Mouse (Mus musculus): ENCODE measurements at regions not wholly inside any gene's neighbourhood (a gene's known extent, or its start where the extent isn't known, plus 50 kb on each side); places are given as distances from the start of the nearest gene placed in this dataset.

DNA sequence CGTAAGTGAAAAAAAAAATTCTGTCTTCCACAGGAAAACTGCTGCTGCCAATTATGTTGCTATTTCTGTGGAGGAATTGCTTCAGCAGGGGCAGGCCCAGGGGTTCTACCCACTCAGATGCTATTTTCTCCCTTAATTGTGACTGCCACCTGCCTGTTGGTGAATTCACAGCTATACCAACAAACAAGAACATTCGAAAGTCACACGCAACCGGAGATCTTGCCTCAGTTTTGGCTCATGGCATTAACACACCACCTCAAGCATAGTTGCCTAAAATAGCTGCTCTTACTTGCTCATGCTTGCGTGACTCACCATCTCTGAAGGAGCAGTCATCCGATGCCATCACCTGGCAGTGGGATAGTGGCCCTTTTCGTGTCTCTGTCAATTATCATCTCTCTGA lies 498.3 kb downstream of the Epm2a start:
- no peak overlapping the region for H3K27ac ChIP-seq (replicated peaks)
- no peak overlapping the region for H3K9ac ChIP-seq
- no peaks in the 10 kb centered on the region for H3K9me3 ChIP-seq
- no peak overlapping the region for H3K4me3 ChIP-seq
- no peak overlapping the region for H3K4me2 ChIP-seq
- 91% methylated on average over 7 of the region's 7 CpGs for WGBS
- no peaks in the 10 kb centered on the region for H3K4me1 ChIP-seq (replicated peaks)
- no peaks in the 10 kb centered on the region for H3K27me3 ChIP-seq
- H3K36me3 ChIP-seq = no peaks in the 10 kb centered on the region
- ATAC-seq (ENCODE audit: low read depth) = no peak

- no peak overlapping the region for H3K27ac ChIP-seq (replicated peaks)
- no peak overlapping the region for H3K4me2 ChIP-seq
- no peaks in the 10 kb centered on the region for H3K27me3 ChIP-seq
- WGBS = 45% methylated on average over 1 of the region's 1 CpGs
- no peaks in the 10 kb centered on the region for H3K9me3 ChIP-seq
- H3K4me3 ChIP-seq = no peak overlapping the region
- H3K4me1 ChIP-seq (replicated peaks) = no peaks in the 10 kb centered on the region
- H3K36me3 ChIP-seq = no peaks in the 10 kb centered on the region
- ATAC-seq (ENCODE audit: low read depth) = no peak
- no peak overlapping the region for H3K9ac ChIP-seq
These were observed 502.9 kb downstream of the Epm2a start for GRCm38 (mm10) chr10:11846141-11846540.

DNA sequence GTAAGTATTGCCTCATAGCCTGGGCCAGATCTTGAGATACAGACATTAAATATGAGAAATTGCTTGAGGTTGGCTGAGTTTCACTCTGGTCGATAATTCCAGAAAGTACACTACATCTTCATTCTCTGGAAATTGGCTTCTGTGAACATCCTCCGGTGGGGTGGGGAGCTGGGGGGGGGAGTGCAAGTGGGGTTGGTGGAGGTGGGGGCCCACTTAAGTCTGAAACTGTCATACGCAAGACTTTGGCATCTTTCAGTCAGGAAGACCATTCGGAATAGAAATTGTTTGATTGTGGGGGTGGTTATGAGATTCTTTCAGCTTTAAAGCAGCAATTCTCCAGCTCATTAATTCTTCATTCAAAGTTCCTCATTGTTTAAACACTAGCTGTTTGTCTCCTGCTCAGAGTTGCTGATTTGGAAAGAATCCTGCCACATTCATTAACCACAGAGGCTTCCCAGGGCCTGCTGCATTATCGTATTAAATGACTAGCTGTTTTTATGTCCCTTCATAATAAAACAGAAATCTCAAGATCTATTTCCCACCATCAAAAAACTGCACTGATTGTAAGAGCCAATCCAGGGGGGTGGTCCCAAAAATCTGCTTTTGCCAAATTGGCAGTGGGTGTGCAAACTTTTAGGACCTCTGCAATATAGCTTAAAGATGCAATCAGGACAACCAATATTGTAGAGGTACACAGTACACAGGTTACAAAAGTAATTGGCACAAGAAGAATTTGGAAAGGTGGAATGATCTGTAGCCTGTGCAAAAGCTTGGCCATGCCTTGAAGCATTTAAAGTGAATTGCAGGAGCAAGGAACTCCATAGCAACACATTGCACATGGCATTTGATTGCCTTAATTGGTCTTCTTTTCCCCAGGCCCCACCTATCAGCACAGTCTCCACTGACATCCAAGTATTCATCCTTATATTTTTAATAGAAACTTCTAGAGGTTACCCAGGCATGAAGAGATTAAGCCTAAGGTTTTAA lies 532.2 kb downstream of the Epm2a start:
- no peaks in the 10 kb centered on the region for H3K36me3 ChIP-seq
- no peak overlapping the region for H3K9ac ChIP-seq
- WGBS = 42% methylated on average over 5 of the region's 5 CpGs
- peak; percentile 79 for ATAC-seq (ENCODE audit: low read depth)
- no peak overlapping the region for H3K27ac ChIP-seq (replicated peaks)
- no peaks in the 10 kb centered on the region for H3K27me3 ChIP-seq
- H3K4me1 ChIP-seq (replicated peaks) = peaks cover 10% of the 10 kb centered on the region
- no peak overlapping the region for H3K4me2 ChIP-seq
- no peak overlapping the region for H3K4me3 ChIP-seq
- H3K9me3 ChIP-seq = no peaks in the 10 kb centered on the region

GRCm38 (mm10) chr10:11886237-11886636 lies 543.0 kb downstream of the Epm2a start:
- H3K9me3 ChIP-seq = no peaks in the 10 kb centered on the region
- no peak overlapping the region for H3K4me2 ChIP-seq
- H3K4me1 ChIP-seq (replicated peaks) = no peaks in the 10 kb centered on the region
- 92% methylated on average over 4 of the region's 4 CpGs for WGBS
- H3K9ac ChIP-seq = no peak overlapping the region
- no peaks in the 10 kb centered on the region for H3K36me3 ChIP-seq
- H3K27me3 ChIP-seq = no peaks in the 10 kb centered on the region
- no peak overlapping the region for H3K27ac ChIP-seq (replicated peaks)
- no peak overlapping the region for H3K4me3 ChIP-seq
- ATAC-seq (ENCODE audit: low read depth) = no peak

- no peak overlapping the region for H3K4me2 ChIP-seq
- H3K4me1 ChIP-seq (replicated peaks) = no peaks in the 10 kb centered on the region
- no peaks in the 10 kb centered on the region for H3K27me3 ChIP-seq
- no peaks in the 10 kb centered on the region for H3K36me3 ChIP-seq
- no peak overlapping the region for H3K27ac ChIP-seq (replicated peaks)
- WGBS = 78% methylated on average over 2 of the region's 2 CpGs
- no peaks in the 10 kb centered on the region for H3K9me3 ChIP-seq
- no peak for ATAC-seq (ENCODE audit: low read depth)
- H3K4me3 ChIP-seq = no peak overlapping the region
- no peak overlapping the region for H3K9ac ChIP-seq
These were observed 545.7 kb downstream of the Epm2a start for GRCm38 (mm10) chr10:11888953-11889352.

- WGBS = 94% methylated on average over 3 of the region's 3 CpGs
- Histone ChIP-seq H3K27me3 (no peaks in the 10 kb centered on the region), H3K27ac (replicated peaks) (no peak overlapping the region), H3K36me3 (no peaks in the 10 kb centered on the region), H3K4me1 (replicated peaks) (no peaks in the 10 kb centered on the region), H3K9ac (no peak overlapping the region), H3K4me3 (no peak overlapping the region), H3K4me2 (no peak overlapping the region), H3K9me3 (no peaks in the 10 kb centered on the region)
- no peak for ATAC-seq (ENCODE audit: low read depth)
These were observed 578.9 kb downstream of the Epm2a start for GRCm38 (mm10) chr10:11922132-11922531.

- H3K4me3 ChIP-seq = no peak overlapping the region
- WGBS = 81% methylated on average over 2 of the region's 2 CpGs
- no peaks in the 10 kb centered on the region for H3K36me3 ChIP-seq
- H3K27ac ChIP-seq (replicated peaks) = no peak overlapping the region
- H3K27me3 ChIP-seq = no peaks in the 10 kb centered on the region
- no peak for ATAC-seq (ENCODE audit: low read depth)
- H3K9me3 ChIP-seq = no peaks in the 10 kb centered on the region
- H3K4me2 ChIP-seq = no peak overlapping the region
- no peaks in the 10 kb centered on the region for H3K4me1 ChIP-seq (replicated peaks)
- no peak overlapping the region for H3K9ac ChIP-seq
These were observed 595.0 kb downstream of the Epm2a start for GRCm38 (mm10) chr10:11938164-11938563.

GRCm38 (mm10) chr10:11942772-11943171 lies 599.6 kb downstream of the Epm2a start:
- no peaks in the 10 kb centered on the region for H3K4me1 ChIP-seq (replicated peaks)
- WGBS = 86% methylated on average over 2 of the region's 2 CpGs
- no peak overlapping the region for H3K4me3 ChIP-seq
- no peak overlapping the region for H3K27ac ChIP-seq (replicated peaks)
- no peak overlapping the region for H3K4me2 ChIP-seq
- no peak for ATAC-seq (ENCODE audit: low read depth)
- no peak overlapping the region for H3K9ac ChIP-seq
- no peaks in the 10 kb centered on the region for H3K36me3 ChIP-seq
- H3K27me3 ChIP-seq = no peaks in the 10 kb centered on the region
- no peaks in the 10 kb centered on the region for H3K9me3 ChIP-seq

GRCm38 (mm10) chr10:11960327-11960922 lies 617.2 kb downstream of the Epm2a start:
- ATAC-seq (ENCODE audit: low read depth) = 0 out of 2 replicates have a peak, but pooled peaks have one; percentile 56
- Histone ChIP-seq H3K27ac (replicated peaks) (no peak overlapping the region), H3K4me3 (no peak overlapping the region), H3K4me1 (replicated peaks) (peaks cover 4% of the 10 kb centered on the region; the same call in 1 of the 2 replicates), H3K9ac (no peak overlapping the region), H3K27me3 (no peaks in the 10 kb centered on the region), H3K36me3 (no peaks in the 10 kb centered on the region), H3K4me2 (no peak overlapping the region), H3K9me3 (no peaks in the 10 kb centered on the region)
- WGBS = 22% methylated on average over 3 of the region's 3 CpGs

GRCm38 (mm10) chr10:12004966-12005365 lies 661.8 kb downstream of the Epm2a start:
- no peaks in the 10 kb centered on the region for H3K36me3 ChIP-seq
- H3K4me1 ChIP-seq (replicated peaks) = no peaks in the 10 kb centered on the region
- H3K4me3 ChIP-seq = no peak overlapping the region
- no peak for ATAC-seq (ENCODE audit: low read depth)
- no peak overlapping the region for H3K27ac ChIP-seq (replicated peaks)
- H3K9me3 ChIP-seq = no peaks in the 10 kb centered on the region
- WGBS = 25% methylated on average over 3 of the region's 3 CpGs
- H3K4me2 ChIP-seq = no peak overlapping the region
- H3K27me3 ChIP-seq = no peaks in the 10 kb centered on the region
- no peak overlapping the region for H3K9ac ChIP-seq

DNA sequence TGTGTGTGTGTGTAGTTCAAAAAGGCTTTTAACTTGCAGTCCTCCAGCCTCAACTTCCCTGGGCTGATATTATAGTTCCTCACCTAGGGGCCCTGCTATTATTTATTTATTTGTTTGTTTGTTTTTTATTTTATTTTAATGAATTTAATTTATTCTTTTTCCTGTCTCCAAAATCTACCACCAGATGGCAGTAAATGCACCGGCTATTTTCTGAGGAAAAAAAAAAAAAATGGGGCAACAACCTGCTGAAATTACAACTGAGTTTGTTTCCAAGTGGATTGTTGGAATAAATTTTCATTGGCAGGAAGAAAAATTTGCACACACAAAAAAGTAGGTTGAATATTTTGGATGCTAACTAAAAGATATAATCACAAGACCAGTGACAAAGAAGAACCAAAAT lies 662.7 kb downstream of the Epm2a start:
- no peaks in the 10 kb centered on the region for H3K27me3 ChIP-seq
- no peaks in the 10 kb centered on the region for H3K36me3 ChIP-seq
- no peak for ATAC-seq (ENCODE audit: low read depth)
- 52% methylated on average over 1 of the region's 1 CpGs for WGBS
- no peak overlapping the region for H3K9ac ChIP-seq
- H3K4me1 ChIP-seq (replicated peaks) = no peaks in the 10 kb centered on the region
- H3K4me2 ChIP-seq = no peak overlapping the region
- no peak overlapping the region for H3K4me3 ChIP-seq
- no peaks in the 10 kb centered on the region for H3K9me3 ChIP-seq
- H3K27ac ChIP-seq (replicated peaks) = no peak overlapping the region

GRCm38 (mm10) chr10:12017286-12017685 lies 674.1 kb downstream of the Epm2a start:
- Histone ChIP-seq H3K9me3 (0 out of 2 replicates have a peak, but pooled peaks cover 6% of the 10 kb centered on the region), H3K36me3 (no peaks in the 10 kb centered on the region), H3K9ac (no peak overlapping the region), H3K27me3 (no peaks in the 10 kb centered on the region), H3K4me3 (no peak overlapping the region), H3K4me1 (replicated peaks) (no peaks in the 10 kb centered on the region), H3K4me2 (no peak overlapping the region), H3K27ac (replicated peaks) (no peak overlapping the region)
- 79% methylated on average over 2 of the region's 2 CpGs for WGBS
- ATAC-seq (ENCODE audit: low read depth) = no peak

Measured in neural tube, embryonic 13.5 days (tissue).